ENCODE assay signal across 8 mouse cellular contexts in genomic region chr9:48267028-48267441, GRCm38 (mm10).
DNase-seq lines count a peak whose midpoint lies in the region; ATAC-seq and TF ChIP-seq lines count a peak whose summit lies in the region.

No protein-coding gene starts in this region.

- H3K9ac ChIP-seq in ES-E14 (ENCODE audit: insufficient read depth, low read depth, low read length, poor library complexity, severe bottlenecking): peak overlapping the region; percentile 51
- H3K9ac ChIP-seq in heart, embryonic 12.5 days: peak overlapping the region; percentile 63; the same call in 1 of the 2 replicates
- peak overlapping the region; percentile 42; the same call in 1 of the 2 replicates for H3K9ac ChIP-seq in kidney, embryonic 14.5 days (ENCODE audit: low read depth, low read length)
- H3K9ac ChIP-seq in neural tube, embryonic 14.5 days (replicated peaks; ENCODE audit: low read depth, low read length): peak overlapping the region; percentile 39; the same call in 1 of the 2 replicates

- peak overlapping the region; percentile 48 to 60 for H3K4me3 ChIP-seq in ES-E14 (ENCODE audit: insufficient read depth in 1 of 2, low read depth in 1 of 2, low read length in 2 of 2, poor library complexity in 1 of 2, severe bottlenecking in 1 of 2)
- peak overlapping the region; percentile 45 for H3K4me3 ChIP-seq in embryonic fibroblast, embryonic 13.5 days (ENCODE audit: insufficient read depth, low read length)
- peak overlapping the region; percentile 52 for H3K4me3 ChIP-seq in heart, embryonic 12.5 days
- H3K4me3 ChIP-seq in kidney, embryonic 14.5 days (ENCODE audit: low read length): peak overlapping the region; percentile 49
- H3K4me3 ChIP-seq in neural tube, embryonic 14.5 days (ENCODE audit: low read depth, low read length): peak overlapping the region; percentile 34

- peak overlapping the region; percentile 97 for H3K4me2 ChIP-seq in heart, embryonic 12.5 days
- H3K4me2 ChIP-seq in kidney, embryonic 14.5 days (replicated peaks; ENCODE audit: low read depth, low read length): peak overlapping the region; percentile 88
- peak overlapping the region; percentile 74 for H3K4me2 ChIP-seq in neural tube, embryonic 14.5 days (ENCODE audit: low read depth, low read length)

- H3K36me3 ChIP-seq in ES-E14 (ENCODE audit: control insufficient read depth, insufficient read depth, low read length, poor library complexity, severe bottlenecking): no peaks in the 10 kb centered on the region
- no peaks in the 10 kb centered on the region for H3K36me3 ChIP-seq in heart, embryonic 12.5 days
- no peaks in the 10 kb centered on the region for H3K36me3 ChIP-seq in kidney, embryonic 14.5 days (ENCODE audit: control insufficient read depth, insufficient read depth, low read length)
- H3K36me3 ChIP-seq in neural tube, embryonic 14.5 days (ENCODE audit: control insufficient read depth, insufficient read depth, low read length): no peaks in the 10 kb centered on the region

- TF ChIP-seq CTCF in brain, embryonic 14.5 days (IDR thresholded peaks at IDR 0.05; ENCODE audit: borderline replicate concordance, extremely low read depth, insufficient read depth, insufficient read length): no peak
- TF ChIP-seq CTCF in embryonic fibroblast, embryonic 13.5 days (IDR thresholded peaks at IDR 0.05; ENCODE audit: borderline replicate concordance, insufficient read depth, low read length): no peak

- TF ChIP-seq POLR2A in brain, embryonic 14.5 days (IDR thresholded peaks at IDR 0.05; ENCODE audit: borderline replicate concordance, extremely low read depth, insufficient read depth, insufficient read length, poor library complexity, severe bottlenecking): no peak
- no peak for TF ChIP-seq POLR2A in embryonic fibroblast, embryonic 13.5 days (IDR thresholded peaks at IDR 0.05; ENCODE audit: low read depth, low read length)

- peak; percentile 35 for DNase-seq in ES-E14 (ENCODE audit: low read depth, low spot score)
- peak; percentile 80 for DNase-seq in brain, embryonic 14.5 days (ENCODE audit: low read depth)
- DNase-seq in lung, adult 18-20 months: peak; percentile 43 to 49
- peak; percentile 15 for DNase-seq in thymus, postnatal 25 days

- no peaks in the 10 kb centered on the region for H3K9me3 ChIP-seq in ES-E14 (ENCODE audit: control insufficient read depth, insufficient read depth, low read depth, low read length)
- H3K9me3 ChIP-seq in heart, embryonic 12.5 days (replicated peaks): no peaks in the 10 kb centered on the region
- no peaks in the 10 kb centered on the region for H3K9me3 ChIP-seq in kidney, embryonic 14.5 days (ENCODE audit: control insufficient read depth, low read length)
- no peaks in the 10 kb centered on the region for H3K9me3 ChIP-seq in neural tube, embryonic 14.5 days (ENCODE audit: control insufficient read depth, low read length)

- H3K27ac ChIP-seq in ES-E14 (ENCODE audit: insufficient read depth, low read depth, low read length, poor library complexity, severe bottlenecking): no peak overlapping the region
- H3K27ac ChIP-seq in embryonic fibroblast, embryonic 13.5 days (ENCODE audit: insufficient read depth, low read length): no peak overlapping the region
- no peak overlapping the region for H3K27ac ChIP-seq in heart, embryonic 12.5 days (ENCODE audit: poor library complexity, severe bottlenecking)
- peak overlapping the region; percentile 10; the same call in 1 of the 2 replicates for H3K27ac ChIP-seq in kidney, embryonic 14.5 days (ENCODE audit: low read depth, low read length)
- H3K27ac ChIP-seq in neural tube, embryonic 14.5 days (ENCODE audit: low read depth, low read length): no peak overlapping the region

- peak; percentile 86 for ATAC-seq in heart, embryonic 12.5 days (ENCODE audit: insufficient number of reproducible peaks, low FRiP score)
- ATAC-seq in kidney, embryonic 14.5 days (ENCODE audit: low FRiP score, low TSS enrichment): peak; percentile 96
- peak; percentile 91 for ATAC-seq in neural tube, embryonic 14.5 days (ENCODE audit: low read depth)

- H3K4me1 ChIP-seq in ES-E14 (ENCODE audit: control insufficient read depth in 2 of 2, insufficient read depth in 2 of 2, low read length in 2 of 2, poor library complexity in 1 of 2): peaks cover 0 to 3% of the 10 kb centered on the region in 2 experiments; a peak in 1 of 4 replicates
- no peaks in the 10 kb centered on the region for H3K4me1 ChIP-seq in embryonic fibroblast, embryonic 13.5 days (ENCODE audit: control insufficient read depth, insufficient read depth, low read length)
- 0 out of 2 replicates have a peak, but pooled peaks cover 3% of the 10 kb centered on the region for H3K4me1 ChIP-seq in heart, embryonic 12.5 days (replicated peaks)
- no peaks in the 10 kb centered on the region for H3K4me1 ChIP-seq in kidney, embryonic 14.5 days (ENCODE audit: control insufficient read depth, insufficient read depth, low read length)
- no peaks in the 10 kb centered on the region for H3K4me1 ChIP-seq in neural tube, embryonic 14.5 days (ENCODE audit: control insufficient read depth, insufficient read depth, low read length)

- peaks cover 7% of the 10 kb centered on the region; the same call in 1 of the 2 replicates for H3K27me3 ChIP-seq in heart, embryonic 12.5 days (replicated peaks)
- H3K27me3 ChIP-seq in kidney, embryonic 14.5 days (ENCODE audit: control insufficient read depth, insufficient read depth, low read length): no peaks in the 10 kb centered on the region
- H3K27me3 ChIP-seq in neural tube, embryonic 14.5 days (ENCODE audit: control insufficient read depth, insufficient read depth, low read length): no peaks in the 10 kb centered on the region

- WGBS in heart, embryonic 12.5 days: under 1% methylated on average over 16 of the region's 16 CpGs
- under 1% methylated on average over 16 of the region's 16 CpGs for WGBS in kidney, embryonic 14.5 days
- 1% methylated on average over 16 of the region's 16 CpGs for WGBS in neural tube, embryonic 14.5 days

- in situ Hi-C loops in ES-E14 (cut with MboI; ENCODE audit: low sequenced_read_pairs in 2 of 2, unreplicated experiment in 2 of 2): no loop called here

TF ChIP-seq in ES-E14, 5 proteins besides CTCF, POLR2A, EP300 and RAD21:
- no peak for TF ChIP-seq ZNF384 (IDR thresholded peaks at IDR 0.05; ENCODE audit: low read depth, low read length)
- TF ChIP-seq ZC3H11A (IDR thresholded peaks at IDR 0.05; ENCODE audit: borderline replicate concordance, low read depth, low read length): no peak
- TF ChIP-seq MAFK (IDR thresholded peaks at IDR 0.05; ENCODE audit: insufficient read depth, low read depth, low read length): no peak
- TF ChIP-seq HCFC1 (IDR thresholded peaks at IDR 0.05; ENCODE audit: borderline replicate concordance, insufficient read depth, low read length): no peak
- TF ChIP-seq CHD2 (IDR thresholded peaks at IDR 0.05; ENCODE audit: low read depth, low read length): no peak

Comparison
In these comparisons a context has a peak if more than half of its experiments do, and no peak if none do; other contexts are left out.
1. DNase-seq: peak in every context shown above with its lines; median percentile 80 in brain, embryonic 14.5 days; 46 in lung, adult 18-20 months; 35 in ES-E14; 15 in thymus, postnatal 25 days.